Mouse (Mus musculus) limb, embryonic 14.5 days (tissue): ENCODE measurements around the gene Ttc23. TPM values are rescaled to one million over a fixed set of nuclear protein-coding genes. Genes with fewer than 3 reads are reported as not detected.

Experiments
- ATAC-seq: fragments of 200-750 bp; cut with Nextera tagmentation; 2 replicates; pipeline ENCODE4 v1.8.0; 2017; ENCODE audit warnings: low read depth, moderate number of reproducible peaks, moderate TSS enrichment; ENCODE audit not compliant: low FRiP score
- DNase-seq: peaks from one replicate; pipeline ENCODE4 v3.0.0-alpha.2; 2015; ENCODE audit warnings: low spot score
- H3K27ac ChIP-seq: fragments of 300-500 bp; sonication (generic); replicated peaks from 2 replicates; pipeline ENCODE4 v1.5.1; 2014; ENCODE audit warnings: low read depth, mild to moderate bottlenecking, low read length, moderate library complexity, mixed read lengths
- H3K27me3 ChIP-seq: fragments of 300-500 bp; sonication (generic); 2 replicates; pipeline ENCODE4 v1.6.1; 2014; ENCODE audit warnings: low read length, mixed read lengths; ENCODE audit not compliant: control insufficient read depth, insufficient read depth
- H3K36me3 ChIP-seq: fragments of 300-500 bp; sonication (generic); 2 replicates; pipeline ENCODE4 v1.6.1; 2014; ENCODE audit warnings: mild to moderate bottlenecking, low read length, moderate library complexity, mixed read lengths; ENCODE audit not compliant: control insufficient read depth, insufficient read depth
- H3K4me1 ChIP-seq: fragments of 300-500 bp; sonication (generic); 2 replicates; pipeline ENCODE4 v1.6.1; 2014; ENCODE audit warnings: antibody characterized with exemption, low read length, mixed read lengths; ENCODE audit not compliant: control insufficient read depth, insufficient read depth
- H3K4me2 ChIP-seq: fragments of 300-500 bp; sonication (generic); replicated peaks from 2 replicates; pipeline ENCODE4 v1.6.1; 2014; ENCODE audit warnings: low read depth, mild to moderate bottlenecking, low read length, moderate library complexity; ENCODE audit not compliant: severe bottlenecking
- H3K4me3 ChIP-seq: fragments of 300-500 bp; sonication (generic); replicated peaks from 2 replicates; pipeline ENCODE4 v1.5.1; 2014; ENCODE audit warnings: low read length
- H3K9ac ChIP-seq: fragments of 300-500 bp; sonication (generic); 2 replicates; pipeline ENCODE4 v1.6.1; 2014; ENCODE audit warnings: mild to moderate bottlenecking, low read depth, low read length, moderate library complexity; ENCODE audit not compliant: severe bottlenecking
- H3K9me3 ChIP-seq: fragments of 300-500 bp; sonication (generic); 2 replicates; pipeline ENCODE4 v1.6.1; 2016; ENCODE audit warnings: low read length; ENCODE audit not compliant: control insufficient read depth
- POLR2A ChIP-seq: fragments of 200-500 bp; IDR thresholded peaks from 2 replicates; pipeline ENCODE4 v1.8.0; 2012; ENCODE audit warnings: inconsistent platforms, mild to moderate bottlenecking, moderate library complexity, borderline replicate concordance; ENCODE audit not compliant: insufficient read depth, insufficient read length; ENCODE audit errors: extremely low read depth
- WGBS: fragments of 180-500 bp; shearing (Covaris S2); extraction: QIAGEN DNeasy Blood & Tissue Kit; methylation state at CpG from one replicate; pipeline ENCODE4 v1.1.7; 2014; 5-methylcytosine and 5-hydroxymethylcytosine counted together
- polyA plus RNA-seq, 2 experiments: library from polyadenylated mRNA; depleted of rRNA in 1 of 2; stranded (reverse) in 1 of 2; unstranded in 1 of 2; fragments of >200 nt; fragmentation: Nextera tagmentation in 1 of 2; extraction: Ambion mirVana in 1 of 2; gene quantifications; 2 replicates each; pipeline versions ENCODE4 v1.2.1 to v1.2.3; 2012 to 2014

Ttc23 gene
- polyA plus RNA-seq, 2 experiments: 33.4 to 46.9 TPM

GRCm38 (mm10) chr7:67608348-67609024 is 38.7 kb upstream of the Ttc23 start:
- Histone ChIP-seq H3K9me3 (no peaks in the 10 kb centered on the region), H3K9ac (no peak overlapping the region), H3K4me3 (no peak overlapping the region), H3K4me1 (peaks cover 16% of the 10 kb centered on the region), H3K4me2 (no peak overlapping the region), H3K27me3 (no peaks in the 10 kb centered on the region), H3K27ac (no peak overlapping the region; the same call in 1 of the 2 replicates), H3K36me3 (no peaks in the 10 kb centered on the region)
- ATAC-seq (peak; percentile 80), DNase-seq (no peak)
- 33% methylated on average over 4 of the region's 4 CpGs for WGBS
- TF ChIP-seq POLR2A: no peak

- Histone ChIP-seq H3K4me2 (no peak overlapping the region), H3K4me1 (peaks cover 6% of the 10 kb centered on the region; the same call in 1 of the 2 replicates), H3K27ac (no peak overlapping the region), H3K27me3 (no peaks in the 10 kb centered on the region), H3K9me3 (no peaks in the 10 kb centered on the region), H3K36me3 (0 out of 2 replicates have a peak, but pooled peaks cover 3% of the 10 kb centered on the region), H3K4me3 (no peak overlapping the region), H3K9ac (no peak overlapping the region)
- DNase-seq (no peak), ATAC-seq (no peak)
- 55% methylated on average over 10 of the region's 10 CpGs for WGBS
- no peak for TF ChIP-seq POLR2A
Observed at GRCm38 (mm10) chr7:67613795-67614463, 33.3 kb upstream of the Ttc23 start.

GRCm38 (mm10) chr7:67614464-67614861 is 32.7 kb upstream of the Ttc23 start:
- no peak overlapping the region for H3K4me3 ChIP-seq
- no peak for DNase-seq
- H3K4me2 ChIP-seq: no peak overlapping the region
- H3K27ac ChIP-seq: no peak overlapping the region
- 0 out of 2 replicates have a peak, but pooled peaks cover 3% of the 10 kb centered on the region for H3K36me3 ChIP-seq
- peaks cover 6% of the 10 kb centered on the region; the same call in 1 of the 2 replicates for H3K4me1 ChIP-seq
- ATAC-seq: no peak
- no peaks in the 10 kb centered on the region for H3K27me3 ChIP-seq
- no peak for TF ChIP-seq POLR2A
- WGBS: 82% methylated on average over 7 of the region's 7 CpGs
- H3K9ac ChIP-seq: no peak overlapping the region
- no peaks in the 10 kb centered on the region for H3K9me3 ChIP-seq

DNA sequence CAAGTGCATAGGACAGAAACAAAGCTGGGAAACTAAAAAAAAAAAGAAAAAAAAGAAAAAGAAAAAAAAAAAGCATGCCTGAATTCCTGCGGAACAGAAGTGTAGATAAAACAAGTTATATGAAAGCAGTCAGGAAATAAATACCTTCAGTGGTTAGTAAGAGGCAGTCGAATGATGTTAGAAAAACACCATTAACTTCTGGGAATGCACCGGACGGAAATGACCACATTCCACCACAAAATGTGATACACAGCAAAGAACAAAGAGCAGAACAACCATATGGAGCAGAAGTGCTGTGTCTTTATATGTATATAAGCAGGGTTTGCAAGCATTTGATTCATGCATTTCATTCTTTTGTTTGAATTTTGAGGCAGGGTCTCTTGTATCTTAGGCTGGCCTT is 30.3 kb upstream of the Ttc23 start:
- Histone ChIP-seq H3K27me3 (no peaks in the 10 kb centered on the region), H3K9ac (no peak overlapping the region), H3K9me3 (no peaks in the 10 kb centered on the region), H3K4me2 (no peak overlapping the region), H3K27ac (no peak overlapping the region), H3K4me1 (peaks cover 10% of the 10 kb centered on the region; the same call in 1 of the 2 replicates), H3K4me3 (no peak overlapping the region), H3K36me3 (0 out of 2 replicates have a peak, but pooled peaks cover 3% of the 10 kb centered on the region)
- WGBS: 46% methylated on average over 4 of the region's 4 CpGs
- DNase-seq (no peak), ATAC-seq (no peak)
- TF ChIP-seq POLR2A: no peak

GRCm38 (mm10) chr7:67617646-67618045 is 29.6 kb upstream of the Ttc23 start:
- peaks cover 10% of the 10 kb centered on the region; the same call in 1 of the 2 replicates for H3K4me1 ChIP-seq
- no peak overlapping the region for H3K27ac ChIP-seq
- no peak overlapping the region for H3K4me2 ChIP-seq
- 0 out of 2 replicates have a peak, but pooled peaks cover 3% of the 10 kb centered on the region for H3K36me3 ChIP-seq
- DNase-seq (no peak), ATAC-seq (no peak)
- no peak overlapping the region for H3K4me3 ChIP-seq
- H3K9ac ChIP-seq: no peak overlapping the region
- 77% methylated on average over 10 of the region's 10 CpGs for WGBS
- H3K27me3 ChIP-seq: no peaks in the 10 kb centered on the region
- H3K9me3 ChIP-seq: no peaks in the 10 kb centered on the region
- TF ChIP-seq POLR2A: no peak
